Mouse (Mus musculus) brain, embryonic 14.5 days (tissue): ENCODE measurements around the gene Pdlim1. TPM values are rescaled to one million over a fixed set of nuclear protein-coding genes. Genes with fewer than 3 reads are reported as not detected.

Experiments used
- DNase-seq: peaks from one replicate; pipeline ENCODE4 v3.0.0-alpha.2; 2011; ENCODE audit warnings: low read depth
- CTCF ChIP-seq: fragments of 200-500 bp; IDR thresholded peaks from 2 replicates; pipeline ENCODE4 v1.5.1; 2012; ENCODE audit warnings: inconsistent platforms, mild to moderate bottlenecking, moderate library complexity, borderline replicate concordance; ENCODE audit not compliant: insufficient read depth, insufficient read length; ENCODE audit errors: extremely low read depth
- POLR2A ChIP-seq: fragments of 200-500 bp; IDR thresholded peaks from 2 replicates; pipeline ENCODE4 v1.6.1; 2012; ENCODE audit warnings: mild to moderate bottlenecking, inconsistent platforms, borderline replicate concordance; ENCODE audit not compliant: poor library complexity, insufficient read depth, insufficient read length, severe bottlenecking; ENCODE audit errors: extremely low read depth
- polyA plus RNA-seq: library from polyadenylated mRNA; depleted of rRNA; stranded (reverse); fragments of >200 nt; gene quantifications from 2 replicates; pipeline ENCODE4 v1.2.3, GENCODE M21; 2012

The Pdlim1 gene
- polyA plus RNA-seq, 1 experiment, result 15.1 TPM

DNA sequence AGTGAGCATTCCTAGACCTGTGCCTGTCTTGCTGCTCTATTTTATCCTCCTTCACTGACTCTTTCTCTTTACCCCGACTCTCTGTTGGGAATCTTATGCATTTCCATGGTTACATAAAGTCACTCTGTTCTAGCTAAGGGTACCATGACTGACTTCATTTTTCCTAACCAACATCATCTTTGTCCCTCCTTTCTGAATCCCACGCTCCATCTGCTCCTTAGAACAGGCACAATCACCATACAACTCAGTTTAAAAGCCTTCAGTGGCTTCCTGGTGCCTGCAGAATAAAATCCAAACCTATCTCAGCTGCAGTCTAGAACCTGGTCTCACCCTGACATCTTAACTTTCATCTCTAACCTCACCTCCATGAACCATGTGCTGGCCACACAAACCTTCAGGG, 26.9 kb upstream of the Pdlim1 start:
- no peak for DNase-seq
- TF ChIP-seq CTCF (no peak), POLR2A (no peak)

DNA sequence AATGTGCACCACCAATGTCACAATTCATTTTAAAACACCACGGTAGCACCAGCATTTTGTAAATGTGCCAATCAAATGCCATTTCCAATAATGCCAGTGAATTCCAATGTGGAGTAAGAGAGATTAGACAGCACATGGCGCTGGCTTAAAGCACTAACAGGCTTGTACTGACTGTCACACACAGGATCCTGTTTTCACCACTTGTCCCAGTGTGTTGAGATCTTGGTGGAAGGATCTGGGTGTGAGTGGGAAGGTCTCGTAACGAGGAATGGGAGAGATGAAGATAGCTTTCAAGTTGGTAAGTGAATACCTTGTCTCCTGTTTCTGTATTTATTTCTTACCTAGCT, 26.1 kb upstream of the Pdlim1 start:
- DNase-seq, result peak; percentile 9
- TF ChIP-seq POLR2A (no peak), CTCF (no peak)

DNA sequence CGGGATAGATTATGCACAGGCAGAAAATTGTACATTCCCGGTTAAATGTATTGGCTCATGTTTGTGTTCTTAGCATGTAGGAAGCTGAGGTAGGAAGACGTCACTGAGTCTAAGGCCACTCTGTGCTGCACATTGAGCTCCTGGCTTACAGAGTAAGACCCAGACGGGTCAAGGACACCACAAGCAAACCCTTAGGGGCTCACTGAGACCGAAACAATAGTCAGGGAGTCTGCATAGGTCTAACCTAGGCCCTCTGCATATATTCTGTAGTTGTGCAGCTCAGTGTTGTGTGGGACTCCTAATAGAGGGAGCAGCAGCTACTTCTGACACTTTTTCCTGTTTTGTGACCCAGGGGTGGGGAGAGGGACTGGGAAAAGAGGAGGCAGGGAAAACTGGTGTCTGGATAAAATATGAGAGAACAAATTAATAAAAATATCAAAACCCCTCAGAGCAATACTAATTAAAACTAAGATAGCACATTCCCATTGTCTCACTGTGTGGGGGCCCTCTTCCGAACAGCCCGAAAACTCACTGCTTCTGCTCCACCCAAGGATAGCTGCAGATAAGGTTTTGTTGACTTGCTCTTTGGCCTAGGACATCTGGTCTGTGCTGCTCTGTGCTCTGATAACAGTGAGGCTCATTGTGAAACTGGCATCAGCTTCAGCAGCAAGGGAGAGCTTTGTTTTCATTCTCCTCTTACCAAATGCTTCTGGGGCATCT, 25.6 kb upstream of the Pdlim1 start:
- DNase-seq, result no peak
- TF ChIP-seq CTCF (no peak), POLR2A (no peak)

DNA sequence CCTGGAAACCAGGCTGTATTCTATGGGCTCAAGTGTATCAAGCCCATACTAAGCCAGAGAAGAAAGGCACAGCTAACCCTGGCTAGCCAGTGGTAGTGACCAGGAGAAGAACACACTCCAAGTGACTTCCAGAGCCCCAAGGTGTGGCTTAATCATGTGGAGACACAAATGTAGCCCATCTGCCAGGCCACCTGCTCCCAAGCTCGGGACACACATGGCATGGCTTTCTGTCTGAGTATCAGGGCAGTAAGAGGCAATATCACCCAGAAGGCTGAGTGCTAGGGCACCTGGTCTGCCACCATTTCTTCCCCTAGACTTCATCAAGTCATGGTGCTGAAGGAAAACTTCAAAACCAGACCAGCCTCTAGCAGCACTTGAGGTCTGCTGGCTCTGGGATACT, 22.6 kb upstream of the Pdlim1 start:
- DNase-seq, result no peak
- TF ChIP-seq CTCF, result no peak
- TF ChIP-seq POLR2A, result no peak

DNA sequence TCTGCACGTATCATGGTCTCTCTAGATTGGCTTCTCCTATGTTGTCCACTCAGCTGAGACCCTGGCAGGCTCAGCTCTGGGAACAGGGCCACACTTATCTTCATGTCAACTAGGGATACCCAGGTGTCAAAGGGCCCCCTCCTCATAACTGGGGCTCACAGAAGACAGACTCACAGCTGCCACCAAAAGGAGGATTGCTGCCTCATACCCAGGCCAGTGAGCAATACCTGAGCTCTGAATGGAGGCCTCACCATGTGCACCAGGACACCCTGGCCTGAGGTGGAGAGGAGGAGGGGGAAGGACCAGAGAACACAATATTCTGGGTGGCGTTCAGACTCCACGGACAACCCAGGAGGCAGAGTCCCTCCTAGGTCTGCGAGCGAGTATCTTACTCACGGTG, 22.1 kb upstream of the Pdlim1 start:
- no peak for DNase-seq
- TF ChIP-seq POLR2A, result no peak

DNA sequence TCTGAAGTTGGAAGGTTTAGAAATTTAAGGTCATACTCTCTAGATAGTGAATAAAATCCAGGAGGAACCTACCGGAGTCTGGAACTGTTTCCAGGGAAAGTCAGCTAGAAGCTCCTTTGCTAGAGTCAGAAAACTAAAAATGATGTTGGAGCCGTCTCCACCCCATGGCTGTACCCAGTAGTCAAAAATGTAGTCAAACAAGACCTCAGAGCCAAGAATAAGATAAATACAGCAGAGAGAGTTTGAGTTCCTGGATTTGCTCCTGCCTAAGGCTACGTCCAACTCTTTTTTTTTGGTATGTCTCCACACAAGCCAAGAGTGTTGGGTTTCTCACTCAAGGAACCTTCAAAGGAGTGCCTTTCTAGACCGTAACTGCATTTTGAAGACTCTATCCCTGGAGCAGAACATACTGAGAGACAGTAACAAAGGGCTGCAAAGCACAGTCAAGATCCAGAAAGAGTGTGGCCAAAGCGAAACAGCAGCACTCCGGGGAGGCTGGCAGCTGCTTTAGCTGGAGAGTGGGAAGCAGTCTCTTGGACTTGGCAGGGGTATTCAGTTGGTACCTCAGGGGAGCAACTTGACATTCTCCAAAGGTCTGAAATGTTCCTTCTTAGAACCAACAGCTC, 18.6 kb upstream of the Pdlim1 start:
- no peak for DNase-seq
- TF ChIP-seq POLR2A (no peak), CTCF (no peak)

DNA sequence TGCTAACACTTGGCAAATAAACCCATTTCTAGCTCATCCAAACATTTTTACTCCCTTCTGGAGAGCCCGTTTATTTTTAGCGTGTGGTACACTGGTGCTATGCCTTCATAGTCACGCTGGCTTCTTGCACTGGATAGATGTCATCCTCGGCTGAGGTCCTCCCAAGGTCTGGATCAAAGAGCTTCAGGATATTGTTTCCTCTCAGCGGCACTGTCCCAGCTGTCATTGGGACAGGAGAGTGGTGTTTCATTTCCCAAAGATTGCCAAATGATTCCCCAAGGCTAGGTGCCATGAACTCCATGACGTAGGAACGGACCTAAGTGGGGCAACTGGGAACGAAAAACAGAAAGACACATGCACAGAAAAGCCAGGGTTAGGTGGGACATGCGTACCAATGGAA, 16.8 kb upstream of the Pdlim1 start:
- DNase-seq, result no peak
- no peak for TF ChIP-seq POLR2A
- no peak for TF ChIP-seq CTCF

DNA sequence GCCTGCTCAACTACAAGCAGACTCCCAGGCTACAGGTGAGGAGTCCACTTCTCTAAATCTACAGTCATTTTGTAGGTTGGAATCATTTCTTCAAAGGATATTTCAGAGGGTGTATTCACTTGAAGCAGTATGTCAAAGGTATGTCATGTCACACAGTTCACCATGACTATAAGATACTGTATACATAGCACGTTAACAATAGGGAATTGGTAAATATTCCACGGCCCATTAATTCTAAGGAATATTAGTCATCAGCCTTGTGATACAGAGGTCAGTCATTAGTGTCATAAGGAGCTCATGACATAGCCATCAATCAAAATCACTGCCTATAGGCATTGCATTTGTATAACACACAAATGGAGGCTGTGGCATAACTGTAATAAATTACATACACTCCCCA, 13.1 kb upstream of the Pdlim1 start:
- DNase-seq, result no peak
- no peak for TF ChIP-seq POLR2A
- no peak for TF ChIP-seq CTCF

DNA sequence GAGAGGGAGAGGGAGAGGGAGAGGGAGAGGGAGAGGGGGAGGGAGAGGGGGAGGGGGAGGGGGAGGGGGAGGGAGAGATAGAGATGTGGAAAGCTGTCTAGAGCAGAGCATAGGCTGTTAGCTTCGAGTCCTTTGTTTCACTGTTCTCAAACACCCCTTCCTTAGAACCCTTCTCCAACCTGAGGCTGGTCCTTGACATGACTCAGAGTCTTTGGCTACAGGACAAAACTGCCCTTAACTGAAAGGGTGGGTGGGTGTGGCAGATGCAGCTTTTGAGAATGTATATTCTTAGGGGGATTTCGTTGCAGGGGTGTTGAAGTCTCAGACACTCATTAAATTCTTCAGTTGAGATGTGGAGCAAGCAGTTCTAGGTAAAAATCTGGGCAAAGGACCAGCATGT, 11.8 kb upstream of the Pdlim1 start:
- no peak for DNase-seq
- TF ChIP-seq POLR2A, result no peak
- no peak for TF ChIP-seq CTCF

DNA sequence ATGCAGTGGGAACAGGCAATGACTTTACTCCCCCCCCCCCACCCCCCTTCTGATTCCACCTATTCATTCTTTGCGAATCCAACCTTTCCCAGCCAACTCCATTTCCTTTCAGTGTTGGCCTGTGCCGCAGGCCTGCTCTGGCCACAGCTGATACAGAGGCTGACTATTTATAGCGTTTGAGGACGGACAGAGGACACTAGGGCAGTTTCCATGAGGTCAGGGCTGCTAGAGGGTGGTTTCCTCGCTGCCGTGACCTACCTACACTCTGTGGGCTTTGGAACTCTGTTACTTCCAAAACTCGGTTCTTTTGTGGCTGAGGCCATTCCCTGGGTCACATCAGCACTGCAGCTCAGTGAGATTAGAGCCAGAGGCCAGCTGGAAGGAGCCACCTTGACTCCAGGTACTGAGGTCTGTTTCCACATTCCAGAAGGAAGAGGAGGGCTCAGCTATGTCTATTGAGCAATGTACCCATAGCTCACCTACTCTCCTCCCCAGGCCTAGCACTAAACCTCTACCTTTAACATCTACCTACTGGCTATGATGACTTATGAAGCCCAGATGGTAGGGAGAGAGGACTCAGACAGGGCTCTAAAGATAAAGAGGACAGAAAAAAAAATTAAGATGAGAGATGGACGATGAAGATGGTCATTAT, 6.9 kb upstream of the Pdlim1 start:
- no peak for DNase-seq
- TF ChIP-seq POLR2A (no peak), CTCF (no peak)

DNA sequence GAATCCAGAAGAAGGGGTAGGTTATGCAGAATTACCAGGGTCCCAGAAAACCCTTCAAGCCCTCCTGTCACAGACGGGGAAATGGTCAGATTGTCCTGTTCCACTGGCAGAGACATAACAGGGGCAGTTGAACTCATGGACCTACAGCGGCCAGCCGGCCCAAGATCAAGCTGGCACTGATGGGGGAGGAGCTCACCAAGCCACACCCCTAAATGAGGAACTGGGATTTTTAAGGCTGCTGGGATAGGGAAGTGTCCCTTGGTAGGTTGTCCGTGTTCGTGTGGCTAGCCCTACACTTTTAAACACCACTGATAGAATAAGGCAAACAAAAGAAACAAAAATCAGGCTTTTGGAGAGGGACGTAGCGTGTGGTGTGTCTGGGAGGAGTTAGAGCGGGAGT, 5.9 kb upstream of the Pdlim1 start:
- TF ChIP-seq POLR2A (no peak), CTCF (no peak)
- no peak for DNase-seq
